Mouse (Mus musculus) midbrain, embryonic 12.5 days (tissue): ENCODE results near the gene Slc29a4. TPM values are rescaled to one million over a fixed set of nuclear protein-coding genes. Genes with fewer than 3 reads are reported as not detected.

Experiments used
- ATAC-seq: fragments of 200-750 bp; cut with Nextera tagmentation; 2 replicates; pipeline ENCODE4 v1.8.0; 2017; ENCODE audit warnings: low read depth, moderate TSS enrichment, moderate library complexity; ENCODE audit not compliant: low FRiP score
- H3K27ac ChIP-seq: fragments of 300-500 bp; sonication (generic); replicated peaks from 2 replicates; pipeline ENCODE4 v1.5.1; 2016; ENCODE audit warnings: mild to moderate bottlenecking
- H3K27me3 ChIP-seq: fragments of 300-500 bp; sonication (generic); 2 replicates; pipeline ENCODE4 v1.6.1; 2016; ENCODE audit warnings: mild to moderate bottlenecking
- H3K36me3 ChIP-seq: fragments of 300-500 bp; sonication (generic); 2 replicates; pipeline ENCODE4 v1.6.1; 2016
- H3K4me1 ChIP-seq: fragments of 300-500 bp; sonication (generic); 2 replicates; pipeline ENCODE4 v1.6.1; 2016
- H3K4me2 ChIP-seq: fragments of 300-500 bp; sonication (generic); replicated peaks from 2 replicates; pipeline ENCODE4 v1.6.1; 2016; ENCODE audit warnings: mild to moderate bottlenecking, moderate library complexity
- H3K4me3 ChIP-seq: fragments of 300-500 bp; sonication (generic); 2 replicates; pipeline ENCODE4 v1.5.1; 2016; ENCODE audit warnings: mild to moderate bottlenecking
- H3K9ac ChIP-seq: fragments of 300-500 bp; sonication (generic); replicated peaks from 2 replicates; pipeline ENCODE4 v1.6.1; 2016; ENCODE audit warnings: mild to moderate bottlenecking, moderate library complexity
- H3K9me3 ChIP-seq: fragments of 300-500 bp; sonication (generic); 2 replicates; pipeline ENCODE4 v1.6.1; 2016; ENCODE audit warnings: mild to moderate bottlenecking
- WGBS: fragments of 180-500 bp; shearing (Covaris S2); methylation state at CpG from one replicate; pipeline ENCODE4 v1.1.7; 2016; 5-methylcytosine and 5-hydroxymethylcytosine counted together
- polyA plus RNA-seq: library from polyadenylated mRNA; unstranded; fragments of >200 nt; fragmentation: Nextera tagmentation; extraction: Ambion mirVana; gene quantifications from 2 replicates; pipeline ENCODE4 v1.2.1, GENCODE M21; 2016

Slc29a4 gene
- polyA plus RNA-seq: 49.3 and 50.3 TPM in 2 replicates

GRCm38 (mm10) chr5:142692248-142692647 lies at the start of gene Slc29a4:
Gene Slc29a4 (plus strand): TSS chr5:142692512.
- Histone ChIP-seq H3K36me3 (no peaks in the 10 kb centered on the region), H3K4me1 (peaks cover 14% of the 10 kb centered on the region), H3K9ac (no peak within 1 kb of the TSS), H3K27me3 (0 out of 2 replicates have a peak, but pooled peaks cover 3% of the 10 kb centered on the region), H3K4me2 (no peak within 1 kb of the TSS), H3K27ac (0 out of 2 replicates have a peak within 1 kb of the TSS, but pooled peaks have one; percentile 4), H3K4me3 (no peak within 1 kb of the TSS), H3K9me3 (no peaks in the 10 kb centered on the region)
- 74% methylated on average over 14 of the region's 14 CpGs for WGBS
- ATAC-seq: no peak

GRCm38 (mm10) chr5:142648162-142648561 lies 44.1 kb upstream of the Slc29a4 start:
- no peak overlapping the region for H3K9ac ChIP-seq
- no peaks in the 10 kb centered on the region for H3K27me3 ChIP-seq
- H3K27ac ChIP-seq: no peak overlapping the region
- no peak for ATAC-seq
- H3K4me1 ChIP-seq: peaks cover 12% of the 10 kb centered on the region; the same call in 1 of the 2 replicates
- H3K4me3 ChIP-seq: no peak overlapping the region
- H3K36me3 ChIP-seq: peaks cover 12% of the 10 kb centered on the region
- no peaks in the 10 kb centered on the region for H3K9me3 ChIP-seq
- H3K4me2 ChIP-seq: no peak overlapping the region
- WGBS: 67% methylated on average over 7 of the region's 7 CpGs

- no peak overlapping the region for H3K9ac ChIP-seq
- peaks cover 12% of the 10 kb centered on the region; the same call in 1 of the 2 replicates for H3K4me1 ChIP-seq
- no peaks in the 10 kb centered on the region for H3K27me3 ChIP-seq
- H3K27ac ChIP-seq: peak overlapping the region; percentile 61
- no peak overlapping the region for H3K4me3 ChIP-seq
- no peak for ATAC-seq
- WGBS: 92% methylated on average over 4 of the region's 4 CpGs
- no peaks in the 10 kb centered on the region for H3K9me3 ChIP-seq
- H3K36me3 ChIP-seq: peaks cover 10% of the 10 kb centered on the region
- no peak overlapping the region for H3K4me2 ChIP-seq
Measured at GRCm38 (mm10) chr5:142649460-142650050, 42.8 kb upstream of the Slc29a4 start.

- H3K4me1 ChIP-seq: peaks cover 12% of the 10 kb centered on the region; the same call in 1 of the 2 replicates
- H3K36me3 ChIP-seq: peaks cover 8% of the 10 kb centered on the region
- peak overlapping the region; percentile 61 for H3K27ac ChIP-seq
- no peak for ATAC-seq
- no peak overlapping the region for H3K9ac ChIP-seq
- H3K27me3 ChIP-seq: no peaks in the 10 kb centered on the region
- H3K4me3 ChIP-seq: no peak overlapping the region
- no peaks in the 10 kb centered on the region for H3K9me3 ChIP-seq
- 34% methylated on average over 3 of the region's 3 CpGs for WGBS
- H3K4me2 ChIP-seq: no peak overlapping the region
Measured at GRCm38 (mm10) chr5:142650390-142650789, 41.9 kb upstream of the Slc29a4 start.

- Histone ChIP-seq H3K27ac (peak overlapping the region; percentile 61), H3K4me1 (peaks cover 12% of the 10 kb centered on the region; the same call in 1 of the 2 replicates), H3K9ac (no peak overlapping the region), H3K9me3 (no peaks in the 10 kb centered on the region), H3K4me3 (no peak overlapping the region), H3K4me2 (no peak overlapping the region), H3K27me3 (no peaks in the 10 kb centered on the region), H3K36me3 (peaks cover 11% of the 10 kb centered on the region)
- no peak for ATAC-seq
- 78% methylated on average over 6 of the region's 6 CpGs for WGBS
Measured at GRCm38 (mm10) chr5:142650794-142651497, 41.4 kb upstream of the Slc29a4 start.

- peaks cover 19% of the 10 kb centered on the region for H3K36me3 ChIP-seq
- 75% methylated on average over 4 of the region's 4 CpGs for WGBS
- H3K9me3 ChIP-seq: no peaks in the 10 kb centered on the region
Measured at GRCm38 (mm10) chr5:142652266-142652665, 40.0 kb upstream of the Slc29a4 start.

GRCm38 (mm10) chr5:142660656-142661434 lies 31.5 kb upstream of the Slc29a4 start:
- Histone ChIP-seq H3K4me3 (no peak overlapping the region), H3K9ac (no peak overlapping the region), H3K27ac (no peak overlapping the region), H3K36me3 (peaks cover 97% of the 10 kb centered on the region), H3K27me3 (no peaks in the 10 kb centered on the region), H3K9me3 (no peaks in the 10 kb centered on the region), H3K4me2 (no peak overlapping the region), H3K4me1 (no peaks in the 10 kb centered on the region)
- 94% methylated on average over 6 of the region's 7 CpGs for WGBS
- ATAC-seq: no peak

More at GRCm38 (mm10) chr5:142652266-142652665, 40.0 kb upstream of the Slc29a4 start:
- H3K4me1 ChIP-seq: peaks cover 12% of the 10 kb centered on the region; the same call in 1 of the 2 replicates
- H3K9ac ChIP-seq: no peak overlapping the region
- H3K4me3 ChIP-seq: no peak overlapping the region
- ATAC-seq: no peak
- no peaks in the 10 kb centered on the region for H3K27me3 ChIP-seq
- H3K27ac ChIP-seq: no peak overlapping the region
- no peak overlapping the region for H3K4me2 ChIP-seq

- no peak overlapping the region for H3K4me3 ChIP-seq
- H3K4me2 ChIP-seq: no peak overlapping the region
- H3K27me3 ChIP-seq: no peaks in the 10 kb centered on the region
- WGBS: 43% methylated on average over 3 of the region's 3 CpGs
- H3K27ac ChIP-seq: no peak overlapping the region
- no peaks in the 10 kb centered on the region for H3K4me1 ChIP-seq
- no peaks in the 10 kb centered on the region for H3K9me3 ChIP-seq
- no peak for ATAC-seq
- peaks cover 81% of the 10 kb centered on the region for H3K36me3 ChIP-seq
- H3K9ac ChIP-seq: no peak overlapping the region
Measured at GRCm38 (mm10) chr5:142667921-142668320, 24.4 kb upstream of the Slc29a4 start.

- 87% methylated on average over 11 of the region's 11 CpGs for WGBS
- H3K36me3 ChIP-seq: peaks cover 73% of the 10 kb centered on the region
- no peak overlapping the region for H3K4me3 ChIP-seq
- ATAC-seq: no peak
- no peaks in the 10 kb centered on the region for H3K27me3 ChIP-seq
- H3K4me1 ChIP-seq: no peaks in the 10 kb centered on the region
- no peak overlapping the region for H3K9ac ChIP-seq
- no peaks in the 10 kb centered on the region for H3K9me3 ChIP-seq
- H3K27ac ChIP-seq: no peak overlapping the region
- no peak overlapping the region for H3K4me2 ChIP-seq
Measured at GRCm38 (mm10) chr5:142668556-142669263, 23.6 kb upstream of the Slc29a4 start.

- no peak for ATAC-seq
- Histone ChIP-seq H3K36me3 (peaks cover 63% of the 10 kb centered on the region), H3K9me3 (no peaks in the 10 kb centered on the region), H3K27me3 (no peaks in the 10 kb centered on the region), H3K9ac (no peak overlapping the region), H3K4me1 (no peaks in the 10 kb centered on the region), H3K4me2 (no peak overlapping the region), H3K27ac (no peak overlapping the region), H3K4me3 (no peak overlapping the region)
- 85% methylated on average over 7 of the region's 7 CpGs for WGBS
Measured at GRCm38 (mm10) chr5:142669726-142670125, 22.6 kb upstream of the Slc29a4 start.

GRCm38 (mm10) chr5:142673082-142673481 lies 19.2 kb upstream of the Slc29a4 start:
- H3K4me3 ChIP-seq: no peak overlapping the region
- no peaks in the 10 kb centered on the region for H3K4me1 ChIP-seq
- H3K9me3 ChIP-seq: no peaks in the 10 kb centered on the region
- WGBS: 25% methylated on average over 5 of the region's 5 CpGs
- no peak; the same call in 1 of the 2 replicates for ATAC-seq
- H3K9ac ChIP-seq: no peak overlapping the region
- no peak overlapping the region for H3K4me2 ChIP-seq
- no peaks in the 10 kb centered on the region for H3K27me3 ChIP-seq
- H3K27ac ChIP-seq: 0 out of 2 replicates have a peak overlapping the region, but pooled peaks have one; percentile 27
- H3K36me3 ChIP-seq: peaks cover 30% of the 10 kb centered on the region
